Mouse (Mus musculus) kidney, embryonic 14.5 days (tissue): Measurements from ENCODE around the gene Pdp2. TPM values are rescaled to one million over a fixed set of nuclear protein-coding genes. Genes with fewer than 3 reads are reported as not detected.
"Not testable (repeated sequence)": the region's sequence is repeated elsewhere in the genome, so short reads cannot be mapped to it uniquely, and the experiment has no call there.

Experiments used
- ATAC-seq: fragments of 200-750 bp; cut with Nextera tagmentation; 2 replicates; pipeline ENCODE4 v1.8.0; 2017; ENCODE audit warnings: moderate number of reproducible peaks, mild to moderate bottlenecking, moderate TSS enrichment, moderate library complexity; ENCODE audit not compliant: low FRiP score, low TSS enrichment
- H3K27ac ChIP-seq: fragments of 300-500 bp; sonication (generic); 2 replicates; pipeline ENCODE4 v1.5.1; 2014; ENCODE audit warnings: low read depth, mild to moderate bottlenecking, low read length, moderate library complexity, mixed read lengths
- H3K27me3 ChIP-seq: fragments of 300-500 bp; sonication (generic); 2 replicates; pipeline ENCODE4 v1.6.1; 2014; ENCODE audit warnings: mild to moderate bottlenecking, low read length; ENCODE audit not compliant: control insufficient read depth, insufficient read depth
- H3K36me3 ChIP-seq: fragments of 300-500 bp; sonication (generic); 2 replicates; pipeline ENCODE4 v1.6.1; 2014; ENCODE audit warnings: low read length, mixed read lengths; ENCODE audit not compliant: control insufficient read depth, insufficient read depth
- H3K4me1 ChIP-seq: fragments of 300-500 bp; sonication (generic); 2 replicates; pipeline ENCODE4 v1.6.1; 2014; ENCODE audit warnings: low read length, mixed read lengths; ENCODE audit not compliant: control insufficient read depth, insufficient read depth
- H3K4me2 ChIP-seq: fragments of 300-500 bp; sonication (generic); replicated peaks from 2 replicates; pipeline ENCODE4 v1.6.1; 2014; ENCODE audit warnings: low read depth, mild to moderate bottlenecking, low read length
- H3K4me3 ChIP-seq: fragments of 300-500 bp; sonication (generic); 2 replicates; pipeline ENCODE4 v1.5.1; 2014; ENCODE audit warnings: mild to moderate bottlenecking, low read length
- H3K9ac ChIP-seq: fragments of 300-500 bp; sonication (generic); 2 replicates; pipeline ENCODE4 v1.6.1; 2014; ENCODE audit warnings: low read depth, mild to moderate bottlenecking, low read length, moderate library complexity
- H3K9me3 ChIP-seq: fragments of 300-500 bp; sonication (generic); 2 replicates; pipeline ENCODE4 v1.6.1; 2016; ENCODE audit warnings: low read length; ENCODE audit not compliant: control insufficient read depth
- WGBS: fragments of 180-500 bp; shearing (Covaris S2); extraction: QIAGEN DNeasy Blood & Tissue Kit; methylation state at CpG from one replicate; pipeline ENCODE4 v1.1.7; 2014; 5-methylcytosine and 5-hydroxymethylcytosine counted together
- polyA plus RNA-seq: library from polyadenylated mRNA; unstranded; fragments of >200 nt; fragmentation: Nextera tagmentation; extraction: Ambion mirVana; gene quantifications from 2 replicates; pipeline ENCODE4 v1.2.1, GENCODE M21; 2014

Gene Pdp2
- polyA plus RNA-seq, 1 experiment from 2014 or later = 18.7 TPM

- Histone ChIP-seq H3K4me1 (peaks cover 17% of the 10 kb centered on the region), H3K27ac (no peak overlapping the region), H3K27me3 (peaks cover 5% of the 10 kb centered on the region), H3K9me3 (no peaks in the 10 kb centered on the region), H3K4me3 (no peak overlapping the region), H3K4me2 (no peak overlapping the region), H3K9ac (no peak overlapping the region), H3K36me3 (no peaks in the 10 kb centered on the region; the same call in 1 of the 2 replicates)
- WGBS = 47% methylated on average over 9 of the region's 9 CpGs
- ATAC-seq = no peak
Measured at GRCm38 (mm10) chr8:104633156-104633744, 42.0 kb downstream of the Pdp2 start.

DNA sequence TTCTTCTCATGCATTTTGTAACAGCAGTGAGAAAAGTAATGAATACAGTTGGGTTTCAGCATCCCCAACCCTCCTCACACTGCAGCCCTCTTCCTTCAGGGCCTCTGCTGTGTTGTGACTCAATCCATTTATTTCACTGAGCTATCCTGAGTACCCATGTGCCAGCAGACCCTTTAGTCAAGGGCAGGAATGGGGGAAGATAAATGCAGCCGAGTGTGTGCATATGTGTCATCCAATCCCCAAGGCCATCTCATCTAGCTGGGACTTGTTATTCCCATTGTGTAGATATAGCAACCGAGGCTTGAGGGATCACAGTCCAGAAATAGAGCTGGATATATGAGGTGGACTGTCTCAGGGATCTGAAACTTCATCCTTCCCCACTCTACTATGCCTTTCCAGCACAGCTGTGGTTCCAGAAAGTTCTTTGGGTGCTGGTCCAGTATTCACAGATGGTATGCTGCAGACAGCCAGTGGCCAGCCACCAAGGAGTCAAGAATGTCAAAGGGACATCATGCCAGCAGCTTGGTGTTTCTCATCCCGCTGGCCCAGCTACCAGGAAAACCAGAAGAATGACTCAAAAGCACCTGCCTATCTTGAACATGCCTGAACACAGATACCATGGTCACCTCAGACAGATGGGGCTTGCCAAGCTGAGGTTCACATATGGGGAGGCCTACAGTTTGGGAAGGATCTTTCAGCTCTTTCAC, 43.9 kb downstream of the Pdp2 start:
- ATAC-seq = no peak
- no peak overlapping the region for H3K9ac ChIP-seq
- 88% methylated on average over 3 of the region's 3 CpGs for WGBS

GRCm38 (mm10) chr8:104638010-104638409, 46.8 kb downstream of the Pdp2 start:
- Histone ChIP-seq H3K4me1 (peaks cover 15% of the 10 kb centered on the region), H3K27me3 (no peaks in the 10 kb centered on the region), H3K9me3 (no peaks in the 10 kb centered on the region), H3K27ac (no peak overlapping the region), H3K36me3 (peaks cover 11% of the 10 kb centered on the region; the same call in 1 of the 2 replicates), H3K9ac (no peak overlapping the region), H3K4me2 (no peak overlapping the region), H3K4me3 (no peak overlapping the region)
- no peak for ATAC-seq
- 92% methylated on average over 6 of the region's 6 CpGs for WGBS

More for the DNA sequence above, 43.9 kb downstream of the Pdp2 start:
- H3K4me3 ChIP-seq = no peak overlapping the region
- H3K36me3 ChIP-seq = peaks cover 11% of the 10 kb centered on the region; the same call in 1 of the 2 replicates
- H3K4me2 ChIP-seq = no peak overlapping the region
- no peaks in the 10 kb centered on the region; the same call in 1 of the 2 replicates for H3K27me3 ChIP-seq
- H3K4me1 ChIP-seq = peaks cover 18% of the 10 kb centered on the region
- no peaks in the 10 kb centered on the region for H3K9me3 ChIP-seq
- no peak overlapping the region for H3K27ac ChIP-seq

DNA sequence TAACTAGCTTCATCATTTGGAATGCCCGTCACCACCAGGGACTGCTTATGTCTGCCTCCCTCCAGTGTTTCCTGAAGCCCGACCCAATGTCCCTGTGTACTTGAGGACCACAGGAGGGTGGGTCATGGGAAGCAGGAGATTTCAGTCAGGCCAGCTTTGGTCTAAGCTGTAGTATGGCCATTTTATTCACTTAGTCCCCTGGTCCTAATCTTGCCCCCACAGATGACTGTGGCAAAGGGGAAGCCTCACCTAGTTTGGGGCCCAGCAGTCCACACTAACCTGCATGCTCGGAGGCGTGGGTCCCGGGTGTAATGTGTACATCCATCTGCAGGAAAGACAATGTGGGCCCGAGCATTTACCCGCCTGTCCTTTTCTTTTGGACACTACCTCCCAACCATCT, 49.0 kb downstream of the Pdp2 start:
- Histone ChIP-seq H3K27ac (no peak overlapping the region), H3K4me1 (peaks cover 15% of the 10 kb centered on the region), H3K9ac (peak overlapping the region; percentile 90; the same call in 1 of the 2 replicates), H3K4me2 (peak overlapping the region; percentile 80), H3K27me3 (no peaks in the 10 kb centered on the region), H3K4me3 (peak overlapping the region; percentile 91; the same call in 1 of the 2 replicates), H3K36me3 (peaks cover 11% of the 10 kb centered on the region; the same call in 1 of the 2 replicates), H3K9me3 (no peaks in the 10 kb centered on the region)
- no peak for ATAC-seq
- WGBS = 86% methylated on average over 7 of the region's 7 CpGs

DNA sequence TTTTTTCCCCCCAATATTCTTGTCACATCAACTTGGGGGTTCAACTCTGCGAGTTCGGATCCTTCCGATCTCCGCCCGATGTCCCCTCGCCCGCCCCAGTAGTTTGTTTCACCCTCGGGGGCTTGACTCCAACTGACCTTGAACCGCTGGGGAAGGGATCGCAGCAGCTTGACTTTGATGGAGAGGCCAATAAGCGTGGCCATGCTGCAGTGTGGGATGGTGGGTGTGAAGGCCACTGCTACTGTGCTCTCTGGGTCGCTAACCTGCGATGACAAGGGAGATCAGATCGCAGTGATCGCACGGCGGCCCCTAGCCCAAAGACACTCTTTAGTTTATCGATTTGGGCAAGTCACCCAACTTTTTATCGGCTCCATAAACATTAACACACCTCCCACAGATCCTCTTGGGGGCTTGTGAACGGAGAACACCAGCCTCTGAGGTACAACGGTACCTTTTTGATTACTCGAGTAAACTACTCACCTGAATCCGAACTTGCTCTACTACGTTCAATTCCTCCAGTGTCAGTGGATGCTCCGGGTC, 49.6 kb downstream of the Pdp2 start:
- ATAC-seq = no peak
- peak overlapping the region; percentile 55; the same call in 1 of the 2 replicates for H3K27ac ChIP-seq
- WGBS = 6% methylated on average over 25 of the region's 25 CpGs

DNA sequence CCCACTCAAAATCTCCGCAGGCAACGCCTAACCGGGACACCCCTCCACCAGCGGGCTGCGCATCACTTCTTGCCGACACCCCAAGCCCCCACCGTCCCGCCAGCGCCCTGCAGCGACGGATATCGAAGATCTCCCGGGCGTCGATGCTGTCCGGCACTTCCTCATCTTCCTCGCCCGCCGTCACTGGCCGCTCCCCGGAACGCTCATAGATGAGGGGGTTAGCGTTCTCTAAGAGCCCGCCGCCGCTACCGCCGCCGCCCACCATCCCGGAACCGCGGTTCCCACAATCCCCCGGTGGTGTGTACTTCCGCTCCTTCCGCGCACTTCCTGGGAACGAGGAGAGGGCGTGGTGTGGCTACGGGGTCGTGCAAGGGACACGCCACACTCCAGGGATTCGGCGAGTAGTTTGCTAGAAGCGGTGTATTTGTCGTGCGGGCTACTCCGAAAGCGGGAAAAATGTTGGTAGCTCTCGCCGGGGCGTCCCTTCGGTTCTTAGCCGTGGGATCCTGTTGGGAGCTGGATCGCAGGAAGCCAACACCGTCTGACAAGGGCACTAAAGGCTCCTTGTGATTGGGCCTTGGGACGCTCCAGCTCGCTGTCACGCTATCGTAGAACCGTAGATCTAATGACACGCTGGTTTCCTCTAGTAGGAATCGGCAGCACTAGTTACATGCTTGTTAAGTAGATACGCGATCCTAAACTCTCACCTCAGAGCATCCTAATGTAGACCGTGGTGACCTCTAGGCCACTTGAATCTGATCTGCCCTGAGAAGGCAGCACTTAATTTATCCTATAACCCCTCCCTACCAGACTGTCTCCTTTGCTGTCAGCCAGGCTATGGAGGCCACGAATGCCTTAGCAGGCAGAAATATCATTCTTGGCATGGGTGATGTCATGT, 50.4 kb downstream of the Pdp2 start, which contains the start of gene Ciao2b:
Ciao2b (minus strand) TSS at position 540 of the 898 bp plus-strand sequence.
- H3K27me3 ChIP-seq = no peaks in the 10 kb centered on the region
- peak within 1 kb of the TSS; percentile 80 for H3K4me2 ChIP-seq
- H3K9ac ChIP-seq = peak within 1 kb of the TSS; percentile 90
- H3K27ac ChIP-seq = peak within 1 kb of the TSS; percentile 75
- H3K4me1 ChIP-seq = peaks cover 15% of the 10 kb centered on the region
- under 1% methylated on average over 65 of the region's 66 CpGs for WGBS
- H3K9me3 ChIP-seq = no peaks in the 10 kb centered on the region
- ATAC-seq = peak; percentile 97
- H3K4me3 ChIP-seq = peak within 1 kb of the TSS; percentile 91
- peaks cover 11% of the 10 kb centered on the region; the same call in 1 of the 2 replicates for H3K36me3 ChIP-seq

More for the DNA sequence above, 49.6 kb downstream of the Pdp2 start:
- peak overlapping the region; percentile 91 for H3K4me3 ChIP-seq
- H3K9me3 ChIP-seq = no peaks in the 10 kb centered on the region
- H3K36me3 ChIP-seq = peaks cover 11% of the 10 kb centered on the region; the same call in 1 of the 2 replicates
- no peaks in the 10 kb centered on the region for H3K27me3 ChIP-seq
- peak overlapping the region; percentile 80 for H3K4me2 ChIP-seq
- H3K4me1 ChIP-seq = peaks cover 15% of the 10 kb centered on the region
- peak overlapping the region; percentile 90 for H3K9ac ChIP-seq

GRCm38 (mm10) chr8:104642324-104642654, 51.0 kb downstream of the Pdp2 start:
- no peaks in the 10 kb centered on the region for H3K9me3 ChIP-seq
- no peak overlapping the region for H3K27ac ChIP-seq
- H3K4me3 ChIP-seq = peak overlapping the region; percentile 91
- peaks cover 15% of the 10 kb centered on the region for H3K4me1 ChIP-seq
- H3K4me2 ChIP-seq = peak overlapping the region; percentile 80
- peaks cover 11% of the 10 kb centered on the region; the same call in 1 of the 2 replicates for H3K36me3 ChIP-seq
- peak overlapping the region; percentile 90 for H3K9ac ChIP-seq
- H3K27me3 ChIP-seq = no peaks in the 10 kb centered on the region
- no peak for ATAC-seq
- WGBS = 68% methylated on average over 6 of the region's 6 CpGs

- H3K9ac ChIP-seq, H3K36me3 ChIP-seq, H3K27me3 ChIP-seq, H3K4me3 ChIP-seq, H3K9me3 ChIP-seq, ATAC-seq, H3K4me2 ChIP-seq, H3K27ac ChIP-seq: not testable (repeated sequence)
- WGBS = 62% methylated on average over 3 of the region's 3 CpGs
- H3K4me1 ChIP-seq = peaks cover 15% of the 10 kb centered on the region
Measured at GRCm38 (mm10) chr8:104644187-104644586, 52.9 kb downstream of the Pdp2 start.
